Mouse (Mus musculus) liver, adult 2 months (tissue): ENCODE data around the gene Ddost.

Experiments used
- CTCF ChIP-seq: fragments of 200-500 bp; IDR thresholded peaks from 2 replicates; pipeline ENCODE4 v1.5.1; 2011; ENCODE audit warnings: low read depth, low read length, control low read depth
- POLR2A ChIP-seq: fragments of 200-500 bp; IDR thresholded peaks from 2 replicates; pipeline ENCODE4 v1.6.1; 2011; ENCODE audit warnings: low read length, control low read depth; ENCODE audit not compliant: insufficient read depth; ENCODE audit errors: extremely low read depth

DNA sequence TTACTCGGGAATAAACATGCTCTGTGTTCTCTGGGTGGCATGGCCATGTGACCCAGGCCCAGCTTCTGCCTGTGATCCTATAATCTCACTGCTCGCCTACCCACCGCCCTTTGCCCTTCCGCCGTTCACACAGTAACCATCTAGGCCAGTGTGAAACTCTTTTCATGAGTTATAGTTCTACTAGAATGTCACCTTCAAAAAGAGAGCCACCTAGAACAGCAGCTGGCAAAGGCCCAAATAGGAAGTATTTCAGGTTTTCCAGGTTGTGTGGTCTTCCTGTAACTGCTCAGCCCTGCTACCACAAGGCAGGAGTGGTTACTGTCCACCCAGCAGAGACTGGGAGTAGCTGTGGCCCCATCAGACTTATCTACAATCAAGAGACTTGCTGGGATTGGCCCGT lies 38.2 kb downstream of the Ddost start:
- no peak for TF ChIP-seq CTCF
- no peak for TF ChIP-seq POLR2A
